Mouse (Mus musculus): ENCODE measurements around the gene Pate2. TPM values are rescaled to one million over a fixed set of nuclear protein-coding genes. Genes with fewer than 3 reads are reported as not detected.

Pate2 gene
- total and polyA plus RNA-seq, 3 experiments, result 0.23 to 0.29 TPM; not detected in 1

GRCm38 (mm10) chr9:35529141-35529540, 40.9 kb upstream of the Pate2 start:
- TF ChIP-seq GABPA (IDR thresholded peaks at IDR 0.05; ENCODE audit: low read depth, low read length) (no peak), CTCF (IDR thresholded peaks at IDR 0.05 in 2 of 3, conservative IDR thresholded peaks at IDR 0.05 in 1 of 3; ENCODE audit: control insufficient read depth in 1 of 3, insufficient read depth in 1 of 3, low read depth in 2 of 3, low read length in 3 of 3, poor library complexity in 1 of 3, severe bottlenecking in 1 of 3) (no peak), ZC3H11A (IDR thresholded peaks at IDR 0.05; ENCODE audit: low read depth, low read length) (no peak), CHD2 (IDR thresholded peaks at IDR 0.05; ENCODE audit: low read length) (no peak), USF1 (IDR thresholded peaks at IDR 0.05; ENCODE audit: low read depth, low read length) (no peak), POLR2AphosphoS2 (IDR thresholded peaks at IDR 0.05; ENCODE audit: low read length) (no peak), ZMIZ1 (IDR thresholded peaks at IDR 0.05; ENCODE audit: low read depth, low read length) (no peak), POLR2A (IDR thresholded peaks at IDR 0.05; ENCODE audit: control insufficient read depth in 1 of 2, insufficient read depth in 1 of 2, low read depth in 1 of 2, low read length in 2 of 2, poor library complexity in 1 of 2) (no peak), TBP (IDR thresholded peaks at IDR 0.05; ENCODE audit: low read depth, low read length) (no peak), HCFC1 (IDR thresholded peaks at IDR 0.05; ENCODE audit: low read depth, low read length) (no peak), E2F4 (IDR thresholded peaks at IDR 0.05; ENCODE audit: borderline replicate concordance, low read depth, low read length) (no peak), RCOR1 (IDR thresholded peaks at IDR 0.05; ENCODE audit: low read depth, low read length) (no peak), USF2 (IDR thresholded peaks at IDR 0.05; ENCODE audit: borderline replicate concordance in 1 of 2, insufficient read depth in 1 of 2, low read depth in 1 of 2, low read length in 2 of 2) (no peak), ZNF384 (IDR thresholded peaks at IDR 0.05; ENCODE audit: low read depth, low read length) (no peak), RAD21 (IDR thresholded peaks at IDR 0.05; ENCODE audit: low read depth, low read length) (no peak), SIN3A (IDR thresholded peaks at IDR 0.05; ENCODE audit: low read length) (no peak), GATA1 (IDR thresholded peaks at IDR 0.05; ENCODE audit: low read depth, low read length) (no peak), NRF1 (IDR thresholded peaks at IDR 0.05; ENCODE audit: insufficient read depth, low read depth, low read length, poor library complexity, severe bottlenecking) (no peak)
- Histone ChIP-seq H3K36me3 (ENCODE audit: control insufficient read depth in 1 of 2, insufficient read depth in 2 of 2, low read length in 2 of 2) (no peaks in the 10 kb centered on the region), H3K27ac (ENCODE audit: control insufficient read depth, low read depth, low read length) (no peak overlapping the region)

GRCm38 (mm10) chr9:35529796-35530195, 40.3 kb upstream of the Pate2 start:
- Histone ChIP-seq H3K27ac (ENCODE audit: control insufficient read depth, low read depth, low read length) (no peak overlapping the region), H3K27me3 (ENCODE audit: control insufficient read depth in 1 of 2, insufficient read depth in 2 of 2, low read length in 2 of 2) (no peaks in the 10 kb centered on the region; a peak in 3 of 4 replicates), H3K4me3 (ENCODE audit: control insufficient read depth in 1 of 2, insufficient read depth in 1 of 2, low read depth in 2 of 2, low read length in 2 of 2) (no peak overlapping the region), H3K9me3 (replicated peaks; ENCODE audit: insufficient read depth, low read length) (no peaks in the 10 kb centered on the region), H3K9ac (ENCODE audit: control insufficient read depth, low read depth, low read length, poor library complexity, severe bottlenecking) (no peak overlapping the region), H3K4me1 (ENCODE audit: control insufficient read depth in 1 of 2, insufficient read depth in 2 of 2, low read length in 2 of 2) (no peaks in the 10 kb centered on the region), H3K36me3 (ENCODE audit: control insufficient read depth in 1 of 2, insufficient read depth in 2 of 2, low read length in 2 of 2) (no peaks in the 10 kb centered on the region), H3K79me2 (ENCODE audit: control insufficient read depth, insufficient read depth, low read length, poor library complexity) (no peaks in the 10 kb centered on the region)
- DNase-seq (ENCODE audit: low read depth, low spot score), result no peak
- TF ChIP-seq BHLHE40 (IDR thresholded peaks at IDR 0.05; ENCODE audit: borderline replicate concordance, low read depth, low read length), result no peak
- TF ChIP-seq MXI1 (IDR thresholded peaks at IDR 0.05; ENCODE audit: low read depth, low read length), result no peak
- no peak for TF ChIP-seq MYB (IDR thresholded peaks at IDR 0.05; ENCODE audit: low read depth, low read length)
- TF ChIP-seq JUND (IDR thresholded peaks at IDR 0.05; ENCODE audit: low read depth, low read length), result no peak
- TF ChIP-seq UBTF (IDR thresholded peaks at IDR 0.05; ENCODE audit: borderline replicate concordance, insufficient read depth, low read depth, low read length), result no peak
- TF ChIP-seq CTCF (IDR thresholded peaks at IDR 0.05 in 2 of 3, conservative IDR thresholded peaks at IDR 0.05 in 1 of 3; ENCODE audit: control insufficient read depth in 1 of 3, insufficient read depth in 1 of 3, low read depth in 2 of 3, low read length in 3 of 3, poor library complexity in 1 of 3, severe bottlenecking in 1 of 3), result no peak
- TF ChIP-seq NELFE (IDR thresholded peaks at IDR 0.05; ENCODE audit: low read depth, low read length), result no peak
- no peak for TF ChIP-seq GATA1 (IDR thresholded peaks at IDR 0.05; ENCODE audit: low read depth, low read length)
- TF ChIP-seq MYC (IDR thresholded peaks at IDR 0.05; ENCODE audit: low read depth, low read length), result no peak
- no peak for TF ChIP-seq TCF12 (IDR thresholded peaks at IDR 0.05; ENCODE audit: low read depth, low read length)
- no peak for TF ChIP-seq SMC3 (IDR thresholded peaks at IDR 0.05; ENCODE audit: low read depth, low read length)
- no peak for TF ChIP-seq RCOR1 (IDR thresholded peaks at IDR 0.05; ENCODE audit: low read depth, low read length)
- TF ChIP-seq ZKSCAN1 (IDR thresholded peaks at IDR 0.05; ENCODE audit: low read depth, low read length), result no peak
- TF ChIP-seq USF2 (IDR thresholded peaks at IDR 0.05; ENCODE audit: borderline replicate concordance in 1 of 2, insufficient read depth in 1 of 2, low read depth in 1 of 2, low read length in 2 of 2), result no peak
- no peak for TF ChIP-seq RAD21 (IDR thresholded peaks at IDR 0.05; ENCODE audit: low read depth, low read length)
- no peak for TF ChIP-seq HCFC1 (IDR thresholded peaks at IDR 0.05; ENCODE audit: low read depth, low read length)
- TF ChIP-seq ETS1 (IDR thresholded peaks at IDR 0.05; ENCODE audit: low read depth, low read length), result no peak

More at GRCm38 (mm10) chr9:35529141-35529540, 40.9 kb upstream of the Pate2 start:
- Histone ChIP-seq H3K27me3 (ENCODE audit: control insufficient read depth in 1 of 2, insufficient read depth in 2 of 2, low read length in 2 of 2) (no peaks in the 10 kb centered on the region; a peak in 3 of 4 replicates), H3K9ac (ENCODE audit: control insufficient read depth, low read depth, low read length, poor library complexity, severe bottlenecking) (no peak overlapping the region), H3K4me3 (ENCODE audit: control insufficient read depth in 1 of 2, insufficient read depth in 1 of 2, low read depth in 2 of 2, low read length in 2 of 2) (no peak overlapping the region), H3K4me1 (ENCODE audit: control insufficient read depth in 1 of 2, insufficient read depth in 2 of 2, low read length in 2 of 2) (no peaks in the 10 kb centered on the region), H3K9me3 (replicated peaks; ENCODE audit: insufficient read depth, low read length) (no peaks in the 10 kb centered on the region), H3K79me2 (ENCODE audit: control insufficient read depth, insufficient read depth, low read length, poor library complexity) (no peaks in the 10 kb centered on the region)
- no peak for DNase-seq (ENCODE audit: low read depth, low spot score)
